Mouse (Mus musculus) spleen, adult 2 months (tissue): Measurements from ENCODE around the gene Bspry. TPM values are rescaled to one million over a fixed set of nuclear protein-coding genes. Genes with fewer than 3 reads are reported as not detected.
"Not testable (repeated sequence)": the region's sequence is repeated elsewhere in the genome, so short reads cannot be mapped to it uniquely, and the experiment has no call there.

ENCODE experiments used
- DNase-seq, 2 experiments: peaks; one replicate each; pipeline versions ENCODE4 v3.0.0 to v3.0.0-alpha.2; 2012 to 2021; ENCODE audit warnings: low spot score in 2 of 2, low read depth in 1 of 2
- H3K27ac ChIP-seq: fragments of 200-500 bp; 2 replicates; pipeline ENCODE4 v1.5.1; 2012; ENCODE audit warnings: low read length, inconsistent platforms; ENCODE audit not compliant: insufficient read depth
- H3K27me3 ChIP-seq: fragments of 200-500 bp; 2 replicates; pipeline ENCODE4 v1.6.1; 2012; ENCODE audit warnings: mild to moderate bottlenecking, moderate library complexity, low read length, inconsistent platforms; ENCODE audit not compliant: control insufficient read depth, insufficient read depth
- H3K36me3 ChIP-seq: fragments of 200-500 bp; 2 replicates; pipeline ENCODE4 v1.6.1; 2012; ENCODE audit warnings: mild to moderate bottlenecking, low read length, inconsistent platforms; ENCODE audit not compliant: control insufficient read depth, insufficient read depth
- H3K4me1 ChIP-seq: fragments of 200-500 bp; 2 replicates; pipeline ENCODE4 v1.6.1; 2011; ENCODE audit warnings: inconsistent platforms; ENCODE audit not compliant: control insufficient read depth, insufficient read depth, insufficient read length
- H3K4me3 ChIP-seq: fragments of 200-500 bp; 2 replicates; pipeline ENCODE4 v1.5.1; 2011; ENCODE audit warnings: mild to moderate bottlenecking, inconsistent platforms; ENCODE audit not compliant: insufficient read depth, insufficient read length; ENCODE audit errors: extremely low read depth
- CTCF ChIP-seq: fragments of 200-500 bp; IDR thresholded peaks from 2 replicates; pipeline ENCODE4 v1.5.1; 2011; ENCODE audit warnings: mild to moderate bottlenecking, inconsistent platforms; ENCODE audit not compliant: insufficient read depth, insufficient read length, insufficient replicate concordance; ENCODE audit errors: extremely low read depth
- POLR2A ChIP-seq: fragments of 200-500 bp; IDR thresholded peaks from 2 replicates; pipeline ENCODE4 v1.6.1; 2011; ENCODE audit warnings: low read depth, low read length, inconsistent platforms
- WGBS: fragments of 180-500 bp; shearing (Covaris S2); methylation state at CpG from one replicate; pipeline ENCODE4 v1.1.7; 2018; 5-methylcytosine and 5-hydroxymethylcytosine counted together
- polyA plus RNA-seq: library from polyadenylated mRNA; depleted of rRNA; stranded (reverse); fragments of >200 nt; gene quantifications from 2 replicates; pipeline ENCODE4 v1.2.3, GENCODE M21; 2012

Gene Bspry
- polyA plus RNA-seq, 1 experiment, result 2.1 TPM

DNA sequence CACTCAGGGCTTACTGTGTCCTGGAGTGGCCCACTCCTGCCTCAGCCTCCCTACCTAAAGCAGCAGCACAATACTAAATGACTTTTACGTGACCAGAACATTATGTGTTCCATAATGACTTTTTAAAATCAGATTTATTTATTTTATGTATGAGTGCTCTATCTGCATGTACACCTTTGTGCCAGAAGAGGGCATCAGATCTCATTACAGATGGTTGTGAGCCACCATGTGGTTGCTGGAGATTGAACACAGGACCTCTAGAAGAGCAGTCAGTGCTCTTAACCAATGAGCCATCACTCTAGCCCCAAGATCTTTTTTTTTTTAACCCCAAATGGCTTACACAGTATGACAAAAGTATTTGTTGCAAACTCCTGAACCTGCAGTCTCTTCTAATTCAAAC is 11.7 kb upstream of the Bspry start:
- Histone ChIP-seq H3K27me3 (no peaks in the 10 kb centered on the region), H3K36me3 (no peaks in the 10 kb centered on the region), H3K4me3 (no peak overlapping the region), H3K4me1 (no peaks in the 10 kb centered on the region; the same call in 1 of the 2 replicates), H3K27ac (no peak overlapping the region)
- TF ChIP-seq POLR2A (no peak), CTCF (no peak)
- no peak for DNase-seq
- 89% methylated on average over 1 of the region's 1 CpGs for WGBS

DNA sequence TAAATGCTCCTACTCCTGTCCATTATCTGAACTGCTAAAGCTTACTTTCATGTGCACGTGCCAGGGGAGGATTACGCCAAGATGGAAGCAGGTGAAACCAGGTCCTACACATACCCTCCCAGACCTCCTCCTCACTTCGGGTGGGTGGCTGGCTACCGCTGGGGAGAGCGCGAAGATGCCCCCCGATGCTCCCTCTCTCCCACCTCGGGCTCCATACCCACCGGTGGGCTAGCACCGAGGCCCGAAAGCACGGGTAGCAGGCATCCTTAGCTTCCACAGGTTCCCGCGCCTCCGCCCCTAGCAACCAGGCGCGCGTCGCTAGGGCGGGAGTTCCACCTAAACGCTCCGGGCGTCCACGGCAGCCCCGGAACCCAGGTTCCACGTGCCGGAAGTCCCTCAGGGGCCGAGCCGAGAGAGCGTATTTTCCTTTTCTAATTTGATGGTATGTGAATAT is 9.2 kb upstream of the Bspry start, which contains the start of gene Wdr31:
Gene Wdr31, minus strand, starts transcription at position 299 of the 454 bp plus-strand sequence.
- WGBS, result 2% methylated on average over 30 of the region's 30 CpGs
- no peaks in the 10 kb centered on the region; the same call in 1 of the 2 replicates for H3K4me1 ChIP-seq

DNA sequence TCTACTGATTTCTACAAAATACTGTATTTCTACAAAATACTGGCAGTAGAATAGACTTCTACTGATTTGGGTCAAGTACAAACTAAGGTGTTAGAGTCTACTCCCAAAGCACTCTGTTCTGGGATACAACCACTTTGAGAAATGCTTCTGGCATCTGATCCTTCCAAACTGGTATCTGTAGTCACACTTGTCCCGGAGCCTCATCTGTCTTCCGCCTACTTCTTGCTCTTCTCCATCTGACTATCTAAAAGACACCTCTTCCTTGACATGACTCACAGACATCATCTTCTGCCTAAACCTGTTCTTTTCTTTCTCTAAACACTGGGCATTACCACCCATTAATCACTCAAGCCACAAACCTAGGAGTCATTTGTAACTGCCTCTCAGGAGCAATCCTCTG is 7.8 kb upstream of the Bspry start:
- WGBS, result 90% methylated on average over 2 of the region's 2 CpGs
- no peaks in the 10 kb centered on the region; the same call in 1 of the 2 replicates for H3K4me1 ChIP-seq
- no peak for DNase-seq
- no peak overlapping the region for H3K27ac ChIP-seq
- no peak for TF ChIP-seq CTCF
- no peaks in the 10 kb centered on the region for H3K27me3 ChIP-seq
- H3K36me3 ChIP-seq, result no peaks in the 10 kb centered on the region
- H3K4me3 ChIP-seq, result no peak overlapping the region

More for the DNA sequence above, 9.2 kb upstream of the Bspry start, which contains the start of gene Wdr31:
- no peaks in the 10 kb centered on the region for H3K36me3 ChIP-seq
- TF ChIP-seq CTCF (no peak), POLR2A (no peak)
- H3K27me3 ChIP-seq, result no peaks in the 10 kb centered on the region
- peak within 1 kb of the TSS; percentile 59 for H3K4me3 ChIP-seq
- H3K27ac ChIP-seq, result no peak within 1 kb of the TSS
- DNase-seq, result peak in 1 of 2 experiments; percentile 54

DNA sequence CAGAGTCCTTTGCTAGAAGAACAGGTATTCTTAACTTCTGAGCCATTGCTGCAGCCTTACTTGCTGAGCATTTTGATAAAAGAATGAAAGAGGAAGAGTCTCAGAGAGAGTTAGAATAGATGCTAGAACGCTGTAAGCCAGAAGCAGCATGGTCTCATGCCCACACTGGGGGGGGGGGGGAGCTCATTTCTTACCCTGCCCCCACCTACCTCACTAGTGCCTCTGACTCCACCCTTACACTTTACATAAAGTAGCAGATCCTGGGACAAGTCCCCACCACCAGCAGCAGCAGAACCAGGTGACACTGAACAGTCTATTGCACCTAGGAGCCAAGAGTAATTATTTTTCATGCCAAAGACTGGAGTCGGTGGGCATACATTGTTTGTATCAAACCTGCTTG is 4.7 kb upstream of the Bspry start:
- Histone ChIP-seq H3K27ac (no peak overlapping the region), H3K4me1 (peaks cover 7% of the 10 kb centered on the region), H3K4me3 (no peak overlapping the region), H3K36me3 (no peaks in the 10 kb centered on the region), H3K27me3 (no peaks in the 10 kb centered on the region)
- WGBS, result 62% methylated on average over 2 of the region's 2 CpGs
- no peak for DNase-seq
- TF ChIP-seq POLR2A (no peak), CTCF (no peak)

DNA sequence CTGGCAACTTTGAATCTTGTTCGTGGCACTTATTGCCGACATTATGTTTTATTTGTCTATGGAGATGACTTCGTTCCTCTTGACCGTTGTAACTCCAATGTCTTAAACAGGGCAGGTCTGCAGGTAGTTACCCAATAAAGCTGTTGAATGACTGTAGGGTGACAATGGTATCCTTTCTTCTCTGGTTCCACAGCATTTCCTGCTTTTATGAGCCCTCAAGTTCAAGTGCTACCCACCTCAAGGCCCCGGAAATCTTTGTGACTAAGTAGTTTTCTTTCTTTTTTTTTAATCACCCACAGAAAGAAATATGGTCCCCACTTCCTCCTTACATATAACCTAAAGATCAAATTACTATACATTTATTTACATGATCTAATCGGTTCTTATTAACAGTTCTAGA is 4.1 kb upstream of the Bspry start:
- no peak for DNase-seq
- no peaks in the 10 kb centered on the region for H3K27me3 ChIP-seq
- H3K36me3 ChIP-seq, result no peaks in the 10 kb centered on the region
- peaks cover 12% of the 10 kb centered on the region for H3K4me1 ChIP-seq
- no peak overlapping the region for H3K4me3 ChIP-seq
- TF ChIP-seq CTCF (no peak), POLR2A (no peak)
- 55% methylated on average over 6 of the region's 6 CpGs for WGBS
- no peak overlapping the region for H3K27ac ChIP-seq

DNA sequence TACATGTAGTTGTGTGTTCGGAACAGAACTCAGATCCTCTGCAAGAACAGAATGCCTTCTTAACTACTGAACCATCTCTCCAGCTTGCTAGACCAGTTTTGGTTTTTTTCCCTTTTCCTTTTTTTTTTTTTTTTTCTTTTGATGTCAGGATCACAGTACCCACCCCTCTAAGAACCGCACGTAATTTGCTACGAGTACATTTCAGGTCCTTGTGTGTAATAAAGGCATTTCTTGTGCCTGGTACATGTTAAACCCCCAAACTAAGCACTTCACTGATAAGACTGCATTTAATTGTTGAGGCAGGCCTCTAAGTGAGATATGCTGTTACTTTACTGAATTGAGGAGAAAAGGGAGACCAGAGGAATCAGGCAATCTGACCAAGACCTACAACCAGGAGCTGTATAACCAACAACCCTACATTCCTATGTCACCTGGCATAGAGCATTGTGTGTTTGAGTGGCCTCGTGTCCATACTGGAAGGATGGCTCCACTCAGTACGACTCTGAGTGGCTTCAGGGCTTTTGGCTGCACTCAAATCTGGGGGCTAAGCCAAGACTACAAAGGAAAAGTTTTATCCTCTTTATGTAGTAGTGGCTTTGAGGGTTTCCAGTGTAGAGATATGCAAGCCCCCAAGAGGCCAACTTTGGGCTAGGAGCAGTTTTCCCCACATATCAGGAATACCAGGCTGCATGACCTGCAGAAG is 2.2 kb upstream of the Bspry start:
- H3K4me3 ChIP-seq, result no peak overlapping the region
- peaks cover 13% of the 10 kb centered on the region for H3K4me1 ChIP-seq

DNA sequence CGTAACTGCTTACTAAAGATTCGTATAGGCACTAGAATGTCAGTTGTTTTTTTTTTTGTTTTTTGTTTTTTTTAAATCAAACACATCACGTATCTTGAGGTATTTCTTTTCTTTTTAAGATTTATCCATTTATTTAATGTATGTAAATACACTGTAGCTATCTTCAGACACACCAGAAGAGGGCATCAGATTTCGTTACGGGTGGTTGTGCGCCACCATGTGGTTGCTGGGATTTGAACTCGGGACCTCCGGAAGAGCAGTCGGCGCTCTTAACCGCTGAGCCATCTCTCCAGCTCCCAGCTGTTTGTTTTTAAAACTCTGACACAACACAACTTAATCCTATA is 288 bp upstream of the Bspry start:
- 9% methylated on average over 11 of the region's 11 CpGs for WGBS
- not testable (repeated sequence) for DNase-seq, H3K36me3 ChIP-seq, H3K27me3 ChIP-seq
- Histone ChIP-seq H3K27ac (peak overlapping the region; percentile 50; the same call in 1 of the 2 replicates), H3K4me1 (peaks cover 13% of the 10 kb centered on the region), H3K4me3 (peak overlapping the region; percentile 49)

More for the DNA sequence above, 2.2 kb upstream of the Bspry start:
- Histone ChIP-seq H3K27me3 (no peaks in the 10 kb centered on the region), H3K36me3 (no peaks in the 10 kb centered on the region), H3K27ac (no peak overlapping the region)
- 91% methylated on average over 6 of the region's 6 CpGs for WGBS
- TF ChIP-seq CTCF, result no peak
- no peak for TF ChIP-seq POLR2A
- DNase-seq, result no peak
